Mouse (Mus musculus): ENCODE data around the gene Unc93a2. TPM values are rescaled to one million over a fixed set of nuclear protein-coding genes. Genes with fewer than 3 reads are reported as not detected.
"Not testable (repeated sequence)": the region's sequence is repeated elsewhere in the genome, so short reads cannot be mapped to it uniquely, and the experiment has no call there.

Gene Unc93a2
- polyA plus RNA-seq, 1 experiment: not detected

DNA sequence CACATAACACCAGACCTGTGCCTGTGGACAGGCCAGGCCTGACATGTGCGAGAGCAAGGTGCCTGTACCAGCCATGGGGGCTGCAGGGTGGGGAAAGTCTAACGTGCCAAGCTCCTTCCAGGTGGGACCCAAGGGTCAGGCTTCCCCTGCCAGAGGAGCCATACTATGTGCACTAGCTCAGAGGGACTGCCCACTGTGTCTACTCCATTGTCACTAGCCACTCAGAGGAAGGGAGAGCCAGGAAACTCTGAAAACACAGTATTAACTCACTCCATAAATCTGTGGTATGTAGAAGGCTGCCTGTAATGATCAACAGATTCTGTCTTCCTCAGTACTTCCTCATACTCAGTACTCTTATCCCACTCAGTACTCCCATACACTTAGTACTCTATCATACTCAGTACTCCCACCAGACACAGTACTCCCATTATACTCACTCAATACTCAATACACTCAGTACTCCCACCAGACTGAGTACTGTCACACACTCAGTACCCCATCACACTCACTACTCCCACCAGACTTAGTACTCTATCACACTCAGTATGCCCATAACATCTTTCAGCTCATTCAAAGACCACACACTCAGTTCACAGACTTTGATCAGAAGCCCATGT lies 3.2 kb upstream of the Unc93a2 start:
- not testable (repeated sequence) for H3K4me3 ChIP-seq (ENCODE audit: insufficient read depth, low read depth, low read length); H3K4me1 ChIP-seq (ENCODE audit: control insufficient read depth, insufficient read depth, low read length)
- WGBS: no CpG with 5 or more reads among the region's 2 CpGs

DNA sequence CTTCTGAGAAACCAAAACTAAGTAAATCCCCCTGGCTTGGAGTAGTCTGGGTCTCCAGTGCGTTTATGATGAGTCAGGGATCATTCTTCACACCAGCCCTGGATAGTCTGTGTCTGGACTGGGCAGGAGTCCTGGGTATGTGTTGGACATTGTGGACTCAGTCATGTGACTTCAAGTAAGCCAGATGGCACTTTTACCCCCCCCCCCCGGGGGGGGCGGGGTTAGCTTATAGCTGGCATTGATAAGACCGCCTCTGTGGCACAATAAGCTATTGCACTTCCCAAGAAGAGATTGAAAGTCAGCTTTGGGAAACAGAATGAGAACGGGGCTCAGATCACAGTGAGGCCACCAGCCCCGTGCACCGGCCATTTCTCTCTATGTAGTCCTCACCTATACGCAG lies 752 bp upstream of the Unc93a2 start:
- not testable (repeated sequence) for H3K4me1 ChIP-seq (ENCODE audit: control insufficient read depth, insufficient read depth, low read length); H3K27ac ChIP-seq (ENCODE audit: insufficient read depth, low read depth, low read length); H3K4me3 ChIP-seq (ENCODE audit: insufficient read depth, low read depth, low read length)
- WGBS: 71% methylated on average over 8 of the region's 8 CpGs

More for the DNA sequence above, 3.2 kb upstream of the Unc93a2 start:
- not testable (repeated sequence) for H3K27ac ChIP-seq (ENCODE audit: insufficient read depth, low read depth, low read length)

DNA sequence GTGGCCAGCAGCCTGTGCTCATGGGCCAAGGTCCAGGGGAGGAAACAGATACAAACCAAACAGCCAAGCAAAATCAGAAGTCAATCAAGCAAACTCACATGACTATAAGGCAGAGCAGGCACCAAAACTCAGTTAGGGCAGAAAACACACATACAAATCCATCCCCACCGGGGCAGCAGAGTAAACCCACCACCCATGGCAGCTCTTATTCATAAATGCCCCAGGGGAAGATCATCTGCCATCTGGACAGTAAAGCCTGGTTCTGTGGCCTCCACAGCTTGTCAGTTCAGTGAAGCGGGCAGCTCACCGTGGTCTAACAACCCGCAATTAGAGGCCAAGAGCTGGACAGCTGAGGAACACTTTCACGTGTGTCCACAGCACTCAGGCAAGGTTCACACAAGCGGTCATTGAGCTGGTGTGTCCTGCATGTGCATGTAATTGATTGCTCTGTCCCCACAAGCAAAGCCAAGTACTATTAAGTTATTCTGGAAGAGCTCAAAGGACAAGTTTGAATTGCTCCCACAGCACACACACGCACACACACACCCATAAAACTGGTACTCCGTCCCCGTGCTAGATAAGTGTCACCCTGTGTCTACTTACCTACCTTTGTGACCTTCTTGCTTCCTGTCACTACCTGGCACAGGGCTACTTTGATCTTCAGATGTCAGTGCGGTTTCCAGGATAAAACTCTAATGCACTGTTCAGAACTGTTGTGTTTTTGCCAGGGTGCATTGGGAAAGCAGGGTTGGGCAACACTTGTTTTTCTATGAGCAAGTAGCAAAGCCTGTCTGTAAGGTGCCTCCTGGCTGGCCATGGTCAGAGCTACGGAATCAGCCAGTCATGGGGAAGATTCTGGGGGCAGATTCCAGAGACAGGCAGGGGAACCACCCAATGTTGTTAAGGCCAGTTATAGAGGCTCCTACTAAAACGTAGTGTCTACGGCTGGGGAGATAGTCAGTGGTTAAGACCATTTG lies 1.8 kb downstream of the Unc93a2 start:
- not testable (repeated sequence) for H3K27ac ChIP-seq (ENCODE audit: insufficient read depth, low read depth, low read length); H3K4me1 ChIP-seq (ENCODE audit: control insufficient read depth, insufficient read depth, low read length); H3K4me3 ChIP-seq (ENCODE audit: insufficient read depth, low read depth, low read length)
- 90% methylated on average over 12 of the region's 13 CpGs for WGBS

DNA sequence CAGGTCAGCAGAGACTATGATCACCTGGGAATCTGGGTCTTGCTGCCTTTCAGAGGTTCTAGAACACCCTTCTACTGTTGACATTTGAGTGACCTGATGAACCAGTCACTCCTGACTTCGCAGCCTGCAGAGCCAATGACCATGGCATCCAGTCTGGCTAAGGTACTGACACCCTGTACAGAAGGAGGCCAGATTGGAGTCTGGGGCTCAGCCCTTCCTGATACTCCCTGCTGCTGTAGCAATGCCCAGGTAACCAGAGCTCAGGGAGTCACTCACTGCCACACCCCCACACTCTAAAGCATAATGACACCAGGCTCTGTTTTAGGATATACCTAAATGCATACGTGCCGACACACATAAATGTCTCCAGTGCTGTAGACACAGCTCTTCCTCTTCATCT lies 2.6 kb downstream of the Unc93a2 start:
- not testable (repeated sequence) for H3K27ac ChIP-seq (ENCODE audit: insufficient read depth, low read depth, low read length); H3K4me3 ChIP-seq (ENCODE audit: insufficient read depth, low read depth, low read length); H3K4me1 ChIP-seq (ENCODE audit: control insufficient read depth, insufficient read depth, low read length)
- WGBS: 77% methylated on average over 1 of the region's 3 CpGs

DNA sequence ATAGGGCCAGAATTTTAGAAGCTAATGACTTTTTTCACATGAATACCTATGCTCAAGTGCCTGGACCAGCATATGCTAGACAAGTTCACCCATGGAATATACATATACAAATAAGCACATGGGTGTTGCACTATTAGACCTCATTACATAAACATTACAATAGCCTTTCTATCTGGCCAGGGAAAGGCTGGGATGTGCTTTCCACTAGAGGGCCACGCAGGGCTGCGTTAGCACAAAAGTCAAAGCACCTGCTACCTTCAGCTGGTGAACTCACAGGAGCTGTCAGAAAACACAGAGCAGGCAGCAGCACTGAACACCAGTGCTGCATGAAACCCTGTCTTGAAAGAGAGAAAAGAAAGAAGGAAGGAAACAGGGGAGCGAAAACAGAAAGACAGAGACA lies 7.4 kb downstream of the Unc93a2 start:
- WGBS: 33% methylated on average over 3 of the region's 3 CpGs
- not testable (repeated sequence) for H3K27ac ChIP-seq (ENCODE audit: insufficient read depth, low read depth, low read length); H3K4me1 ChIP-seq (ENCODE audit: control insufficient read depth, insufficient read depth, low read length); H3K4me3 ChIP-seq (ENCODE audit: insufficient read depth, low read depth, low read length)

DNA sequence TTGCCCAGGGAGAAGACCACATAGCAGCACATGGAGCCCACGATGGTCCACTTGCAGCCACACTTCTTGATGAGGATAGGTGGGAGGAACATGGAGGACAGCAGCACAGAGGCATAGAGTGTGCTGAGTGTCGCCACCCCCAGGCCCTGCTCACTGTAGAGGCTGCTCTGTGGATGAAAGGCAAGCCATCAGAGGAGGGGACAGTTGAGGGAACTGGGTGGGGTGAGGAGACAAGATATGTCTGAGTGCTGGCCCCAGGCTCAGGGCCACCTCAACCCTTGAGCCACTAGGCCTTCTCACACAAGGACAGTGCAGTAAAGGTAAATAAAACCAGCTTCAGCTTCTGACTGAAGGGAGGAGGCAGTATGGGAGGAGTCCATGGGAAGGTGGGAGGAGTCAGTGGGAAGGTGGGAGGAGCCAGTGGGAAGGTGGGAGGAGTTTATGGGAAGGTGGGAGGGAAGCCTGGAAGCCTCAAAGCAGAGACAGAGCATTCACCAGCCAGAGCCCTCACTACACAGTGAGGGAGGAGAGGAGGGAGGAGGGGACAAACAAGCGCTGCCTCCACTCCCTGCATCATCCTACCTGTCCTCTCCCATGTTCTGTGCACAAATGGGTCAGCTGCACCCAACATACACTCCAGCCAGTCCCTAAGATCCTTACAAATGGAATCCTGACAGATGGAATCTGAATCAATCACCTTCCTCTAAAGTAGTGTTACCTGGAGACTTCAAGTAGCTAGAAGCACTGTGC lies 8.1 kb downstream of the Unc93a2 start:
- not testable (repeated sequence) for H3K27ac ChIP-seq (ENCODE audit: insufficient read depth, low read depth, low read length); H3K4me1 ChIP-seq (ENCODE audit: control insufficient read depth, insufficient read depth, low read length); H3K4me3 ChIP-seq (ENCODE audit: insufficient read depth, low read depth, low read length)
- WGBS: 90% methylated on average over 1 of the region's 3 CpGs

DNA sequence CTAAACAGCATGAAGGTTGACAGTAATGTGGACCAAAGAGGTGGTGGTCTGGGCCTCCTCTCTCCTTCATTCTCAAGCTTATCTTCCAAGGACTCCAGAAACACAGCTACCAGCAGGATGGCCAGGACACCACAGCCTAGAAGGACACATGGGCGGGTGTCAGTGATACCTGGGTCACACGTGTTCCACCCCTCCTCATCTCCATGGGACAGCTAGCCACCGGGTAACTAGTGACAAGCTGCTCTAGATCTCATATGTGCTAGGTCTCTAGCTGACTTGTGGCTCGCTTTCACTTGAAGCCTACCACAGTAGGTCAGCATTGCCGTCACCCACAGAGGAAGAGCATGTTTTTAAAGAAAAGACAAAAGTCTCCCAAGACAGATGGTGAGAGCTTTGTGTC lies 13.4 kb downstream of the Unc93a2 start, which contains the start of gene Gm49630:
Gene Gm49630 (minus strand): TSS at position 101 of the 400 bp plus-strand sequence.
- H3K4me3 ChIP-seq (ENCODE audit: insufficient read depth, low read depth, low read length); H3K27ac ChIP-seq (ENCODE audit: insufficient read depth, low read depth, low read length); H3K4me1 ChIP-seq (ENCODE audit: control insufficient read depth, insufficient read depth, low read length): not testable (repeated sequence)
- WGBS: 90% methylated on average over 2 of the region's 5 CpGs

DNA sequence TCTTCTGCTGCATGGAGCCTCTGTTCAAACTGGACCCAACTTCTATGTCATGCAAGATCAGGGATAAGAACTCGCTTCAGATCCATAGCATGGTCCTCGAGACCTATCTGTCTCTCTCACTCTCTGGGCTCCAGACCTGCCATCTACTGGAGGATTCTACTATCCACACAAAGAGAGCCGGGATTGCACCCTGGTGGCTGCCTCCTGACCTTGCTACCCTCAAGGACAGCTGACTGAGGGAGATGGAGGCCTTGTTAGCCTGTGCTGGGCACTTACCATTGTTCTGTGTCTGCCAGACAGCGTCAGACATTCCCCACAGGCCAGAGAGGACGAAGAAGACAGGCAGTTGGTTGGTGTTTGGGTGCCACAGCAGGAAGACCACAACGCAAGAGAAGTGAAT lies 15.9 kb downstream of the Unc93a2 start:
- WGBS: 79% methylated on average over 6 of the region's 6 CpGs
- H3K4me3 ChIP-seq (ENCODE audit: insufficient read depth, low read depth, low read length); H3K27ac ChIP-seq (ENCODE audit: insufficient read depth, low read depth, low read length); H3K4me1 ChIP-seq (ENCODE audit: control insufficient read depth, insufficient read depth, low read length): not testable (repeated sequence)

DNA sequence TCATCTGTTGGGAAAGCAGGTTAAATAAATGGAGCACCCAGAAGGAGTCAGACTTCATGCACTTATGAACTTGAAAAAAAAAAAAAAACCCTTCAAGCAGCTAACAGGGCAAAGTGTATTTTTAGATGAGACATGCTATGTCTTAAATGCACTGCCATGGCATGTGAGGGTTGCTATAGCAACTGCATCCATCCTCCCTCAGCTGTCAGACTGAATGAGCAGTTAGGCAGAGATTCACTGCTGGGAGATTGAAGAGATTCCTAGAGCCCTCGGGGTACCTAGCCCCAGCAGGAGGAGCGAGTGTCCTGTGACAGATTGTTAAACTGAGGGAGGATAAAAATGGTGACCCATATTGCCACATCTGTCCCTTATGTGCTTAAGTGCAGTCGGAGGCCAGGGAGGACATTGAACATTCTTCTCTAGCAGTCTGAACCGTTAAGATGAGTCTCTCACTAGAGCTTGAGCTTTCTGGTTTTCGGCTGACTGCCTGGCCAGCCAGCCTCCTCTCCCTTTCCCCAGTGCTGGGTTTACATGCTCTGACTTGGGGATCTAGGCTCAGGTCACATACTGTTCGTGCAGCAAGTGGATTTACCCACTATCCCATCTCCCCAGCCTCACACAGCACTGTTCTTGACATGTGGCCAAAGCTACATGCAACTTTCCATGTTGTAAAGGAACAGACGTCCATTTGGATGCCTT lies 18.4 kb downstream of the Unc93a2 start:
- H3K4me1 ChIP-seq (ENCODE audit: control insufficient read depth, insufficient read depth, low read length); H3K4me3 ChIP-seq (ENCODE audit: insufficient read depth, low read depth, low read length); H3K27ac ChIP-seq (ENCODE audit: insufficient read depth, low read depth, low read length): not testable (repeated sequence)
- WGBS: 24% methylated on average over 5 of the region's 7 CpGs

DNA sequence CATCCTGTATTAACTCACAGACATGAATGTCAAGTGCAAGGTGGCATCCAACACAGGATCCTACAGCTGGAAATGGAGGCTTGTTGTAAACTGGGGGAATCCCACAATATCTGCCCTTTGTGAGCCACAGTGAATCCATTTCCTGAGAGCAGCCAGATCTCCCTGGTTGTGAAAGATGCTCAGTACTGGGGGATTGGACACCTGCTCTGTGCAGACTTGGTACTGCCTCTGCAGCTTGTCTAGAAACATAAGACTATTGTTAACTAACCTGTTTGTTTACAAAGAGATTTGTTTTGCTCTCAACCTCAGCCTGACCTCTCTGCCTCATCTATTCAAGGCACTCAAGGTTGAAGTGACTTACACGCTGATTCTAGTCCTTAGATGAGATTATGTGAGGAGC lies 19.0 kb downstream of the Unc93a2 start:
- H3K4me1 ChIP-seq (ENCODE audit: control insufficient read depth, insufficient read depth, low read length); H3K4me3 ChIP-seq (ENCODE audit: insufficient read depth, low read depth, low read length); H3K27ac ChIP-seq (ENCODE audit: insufficient read depth, low read depth, low read length): not testable (repeated sequence)
- WGBS: 33% methylated on average over 1 of the region's 1 CpGs

DNA sequence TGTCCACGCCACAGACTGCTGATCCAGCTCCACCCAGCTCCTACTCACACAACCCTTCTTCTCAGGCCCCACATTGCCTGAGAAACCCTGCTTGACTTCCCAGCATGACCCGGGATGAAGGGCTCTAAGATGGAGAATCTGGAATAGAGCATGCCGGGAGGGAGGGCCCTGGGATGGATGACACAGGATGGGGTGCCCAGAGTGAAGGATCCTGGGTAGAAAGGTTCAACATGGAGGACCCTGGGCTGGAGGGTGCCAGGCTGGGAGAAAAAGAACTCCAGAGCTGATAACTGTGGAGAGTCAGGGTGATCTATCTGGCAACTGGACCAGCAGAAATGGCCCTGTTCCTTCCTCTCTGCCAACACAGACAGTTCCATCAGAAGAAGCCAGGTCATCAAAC lies 19.6 kb downstream of the Unc93a2 start:
- not testable (repeated sequence) for H3K4me3 ChIP-seq (ENCODE audit: insufficient read depth, low read depth, low read length); H3K4me1 ChIP-seq (ENCODE audit: control insufficient read depth, insufficient read depth, low read length); H3K27ac ChIP-seq (ENCODE audit: insufficient read depth, low read depth, low read length)
- WGBS: 100% methylated on average over 1 of the region's 3 CpGs

DNA sequence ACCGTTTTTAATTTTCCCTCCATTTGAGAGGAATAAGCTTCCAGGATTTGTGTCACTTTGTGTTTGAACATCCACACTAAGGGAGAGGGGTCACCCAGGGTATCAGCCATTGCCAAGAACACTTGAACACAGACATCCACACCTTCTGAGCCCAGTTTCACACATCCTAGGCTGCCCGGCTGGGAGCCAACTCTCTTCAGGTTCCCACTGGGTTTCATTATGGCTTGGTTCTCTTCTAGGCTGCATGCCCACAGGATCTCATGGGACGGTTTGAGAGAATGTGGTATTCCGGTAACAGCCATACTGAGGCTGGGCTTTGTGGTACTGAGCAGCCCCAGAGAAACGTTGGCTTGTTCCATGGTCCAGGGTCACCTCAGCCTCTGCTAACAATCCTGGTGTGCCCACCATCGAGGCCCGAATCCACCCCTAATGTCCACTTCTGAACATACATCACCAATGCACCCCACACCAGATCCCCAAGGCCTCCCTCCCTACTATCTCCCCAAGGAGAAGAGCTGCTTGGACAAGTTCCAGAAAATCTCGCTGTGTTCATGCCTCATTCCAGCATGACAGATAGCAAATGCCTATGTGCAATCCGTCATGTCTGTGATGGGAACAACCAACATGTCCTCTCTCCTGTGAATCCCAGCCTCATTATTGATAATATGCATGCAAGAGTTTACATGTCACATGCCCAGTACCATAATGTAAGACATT lies 24.4 kb downstream of the Unc93a2 start:
- not testable (repeated sequence) for H3K27ac ChIP-seq (ENCODE audit: insufficient read depth, low read depth, low read length); H3K4me3 ChIP-seq (ENCODE audit: insufficient read depth, low read depth, low read length); H3K4me1 ChIP-seq (ENCODE audit: control insufficient read depth, insufficient read depth, low read length)
- WGBS: 87% methylated on average over 9 of the region's 9 CpGs

DNA sequence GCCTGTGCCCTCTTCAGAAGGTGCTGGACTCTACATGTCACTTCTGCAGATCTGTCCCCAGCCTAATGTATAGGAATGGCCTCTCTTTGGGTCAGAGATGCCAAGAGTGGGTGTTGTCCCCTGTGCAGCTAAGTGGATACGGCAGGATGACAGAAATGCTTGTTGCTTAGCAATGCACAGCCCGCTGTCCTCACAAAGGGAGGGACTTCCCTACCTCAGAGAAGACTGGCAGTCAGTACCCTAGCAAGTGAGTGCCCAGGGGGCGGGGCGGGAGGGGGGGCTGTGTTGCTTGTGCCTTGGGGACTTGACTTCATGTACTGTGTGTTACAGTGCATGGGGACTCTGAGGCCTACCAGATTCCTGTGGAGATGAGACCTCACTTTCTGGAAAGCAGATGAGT lies 25.5 kb downstream of the Unc93a2 start:
- H3K27ac ChIP-seq (ENCODE audit: insufficient read depth, low read depth, low read length); H3K4me1 ChIP-seq (ENCODE audit: control insufficient read depth, insufficient read depth, low read length); H3K4me3 ChIP-seq (ENCODE audit: insufficient read depth, low read depth, low read length): not testable (repeated sequence)
- WGBS: 78% methylated on average over 4 of the region's 4 CpGs
